1 mouse cellular context compared by ENCODE assay signal in the genomic region with DNA sequence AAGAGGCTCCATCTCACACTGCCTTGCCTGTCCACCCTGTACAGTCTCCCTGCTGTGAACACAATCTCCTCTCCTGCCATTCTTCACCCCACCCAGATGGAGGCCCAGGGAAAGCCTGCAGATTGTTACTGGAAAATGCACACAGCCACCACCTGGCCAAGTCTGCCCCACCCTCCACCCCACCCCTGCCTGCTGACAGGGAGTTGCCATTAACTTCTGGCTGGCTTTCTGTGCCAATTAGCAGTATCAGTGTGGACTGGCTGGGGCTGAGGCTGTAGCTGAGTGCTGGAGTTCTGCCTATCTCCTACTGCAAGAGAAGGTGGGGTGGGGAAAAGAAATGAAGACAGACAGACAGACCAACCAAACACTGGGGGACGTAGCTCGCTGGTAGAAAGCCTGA.
TF ChIP-seq lines count a peak whose summit lies in the region.

No protein-coding gene starts in this region.

TF ChIP-seq in MEL, 35 proteins besides CTCF, POLR2A, EP300 and RAD21:
- TF ChIP-seq BHLHE40 (IDR thresholded peaks at IDR 0.05; ENCODE audit: borderline replicate concordance, low read depth, low read length) = 0 out of 2 replicates have a peak, but pooled peaks have one; percentile 34
- TF ChIP-seq ZNF384 (IDR thresholded peaks at IDR 0.05; ENCODE audit: low read depth, low read length) = no peak
- no peak for TF ChIP-seq ZC3H11A (IDR thresholded peaks at IDR 0.05; ENCODE audit: low read depth, low read length)
- no peak for TF ChIP-seq E2F4 (IDR thresholded peaks at IDR 0.05; ENCODE audit: borderline replicate concordance, low read depth, low read length)
- TF ChIP-seq USF1 (IDR thresholded peaks at IDR 0.05; ENCODE audit: low read depth, low read length) = 0 out of 2 replicates have a peak, but pooled peaks have one; percentile 36
- TF ChIP-seq MAFK (IDR thresholded peaks at IDR 0.05; ENCODE audit: borderline replicate concordance, low read depth, low read length) = no peak
- 0 out of 2 replicates have a peak, but pooled peaks have one; percentile 14 for TF ChIP-seq NRF1 (IDR thresholded peaks at IDR 0.05; ENCODE audit: insufficient read depth, low read depth, low read length, poor library complexity, severe bottlenecking)
- TF ChIP-seq ZMIZ1 (IDR thresholded peaks at IDR 0.05; ENCODE audit: low read depth, low read length) = no peak
- TF ChIP-seq ZKSCAN1 (IDR thresholded peaks at IDR 0.05; ENCODE audit: low read depth, low read length) = no peak
- peak; percentile 69 for TF ChIP-seq MXI1 (IDR thresholded peaks at IDR 0.05; ENCODE audit: low read depth, low read length)
- TF ChIP-seq UBTF (IDR thresholded peaks at IDR 0.05; ENCODE audit: borderline replicate concordance, insufficient read depth, low read depth, low read length) = no peak
- TF ChIP-seq HCFC1 (IDR thresholded peaks at IDR 0.05; ENCODE audit: low read depth, low read length) = no peak
- no peak for TF ChIP-seq GABPA (IDR thresholded peaks at IDR 0.05; ENCODE audit: low read depth, low read length)
- TF ChIP-seq MAZ (IDR thresholded peaks at IDR 0.05; ENCODE audit: low read depth, low read length) = no peak; the same call in 1 of the 2 replicates
- no peak for TF ChIP-seq JUND (IDR thresholded peaks at IDR 0.05; ENCODE audit: low read depth, low read length)
- 0 out of 2 replicates have a peak, but pooled peaks have one; percentile 14 for TF ChIP-seq TBP (IDR thresholded peaks at IDR 0.05; ENCODE audit: low read depth, low read length)
- no peak; the same call in 1 of the 2 replicates for TF ChIP-seq SMC3 (IDR thresholded peaks at IDR 0.05; ENCODE audit: low read depth, low read length)
- peak; percentile 94 for TF ChIP-seq TCF12 (IDR thresholded peaks at IDR 0.05; ENCODE audit: low read depth, low read length)
- TF ChIP-seq CHD2 (IDR thresholded peaks at IDR 0.05; ENCODE audit: low read length) = no peak
- 0 out of 2 replicates have a peak, but pooled peaks have one; percentile 21 for TF ChIP-seq MYC (IDR thresholded peaks at IDR 0.05; ENCODE audit: low read depth, low read length)
- TF ChIP-seq POLR2AphosphoS2 (IDR thresholded peaks at IDR 0.05; ENCODE audit: low read length) = no peak
- TF ChIP-seq MAX (IDR thresholded peaks at IDR 0.05; ENCODE audit: low read length) = no peak
- TF ChIP-seq ELF1 (IDR thresholded peaks at IDR 0.05; ENCODE audit: low read depth, low read length) = no peak
- no peak for TF ChIP-seq MYB (IDR thresholded peaks at IDR 0.05; ENCODE audit: low read depth, low read length)
- peak; percentile 64 for TF ChIP-seq TAL1 (IDR thresholded peaks at IDR 0.05; ENCODE audit: low read length)
- TF ChIP-seq ETS1 (IDR thresholded peaks at IDR 0.05; ENCODE audit: low read depth, low read length) = peak; percentile 87
- TF ChIP-seq USF2 (IDR thresholded peaks at IDR 0.05; ENCODE audit: borderline replicate concordance in 1 of 2, insufficient read depth in 1 of 2, low read depth in 1 of 2, low read length in 2 of 2) = no peak
- no peak for TF ChIP-seq KAT2A (conservative IDR thresholded peaks at IDR 0.05; ENCODE audit: low read depth, low read length)
- peak; percentile 43; the same call in 1 of the 2 replicates for TF ChIP-seq RCOR1 (IDR thresholded peaks at IDR 0.05; ENCODE audit: low read depth, low read length)
- TF ChIP-seq SIN3A (IDR thresholded peaks at IDR 0.05; ENCODE audit: low read length) = peak; percentile 56
- no peak for TF ChIP-seq NELFE (IDR thresholded peaks at IDR 0.05; ENCODE audit: low read depth, low read length)
- TF ChIP-seq CHD1 (IDR thresholded peaks at IDR 0.05; ENCODE audit: low read depth, low read length) = no peak
- peak; percentile 69 for TF ChIP-seq GATA1 (IDR thresholded peaks at IDR 0.05; ENCODE audit: low read depth, low read length)
- no peak for TF ChIP-seq POLR2AphosphoS5 (IDR thresholded peaks at IDR 0.05; ENCODE audit: borderline replicate concordance, low read depth, low read length)
- no peak for TF ChIP-seq MEF2A (IDR thresholded peaks at IDR 0.05; ENCODE audit: extremely low read depth, insufficient replicate concordance, low read depth, low read length, poor library complexity, severe bottlenecking)
TF ChIP-seq in MEL: peak in this region for 12.
